Mouse (Mus musculus): ENCODE measurements around the gene Ntrk3.

Ntrk3 gene

DNA sequence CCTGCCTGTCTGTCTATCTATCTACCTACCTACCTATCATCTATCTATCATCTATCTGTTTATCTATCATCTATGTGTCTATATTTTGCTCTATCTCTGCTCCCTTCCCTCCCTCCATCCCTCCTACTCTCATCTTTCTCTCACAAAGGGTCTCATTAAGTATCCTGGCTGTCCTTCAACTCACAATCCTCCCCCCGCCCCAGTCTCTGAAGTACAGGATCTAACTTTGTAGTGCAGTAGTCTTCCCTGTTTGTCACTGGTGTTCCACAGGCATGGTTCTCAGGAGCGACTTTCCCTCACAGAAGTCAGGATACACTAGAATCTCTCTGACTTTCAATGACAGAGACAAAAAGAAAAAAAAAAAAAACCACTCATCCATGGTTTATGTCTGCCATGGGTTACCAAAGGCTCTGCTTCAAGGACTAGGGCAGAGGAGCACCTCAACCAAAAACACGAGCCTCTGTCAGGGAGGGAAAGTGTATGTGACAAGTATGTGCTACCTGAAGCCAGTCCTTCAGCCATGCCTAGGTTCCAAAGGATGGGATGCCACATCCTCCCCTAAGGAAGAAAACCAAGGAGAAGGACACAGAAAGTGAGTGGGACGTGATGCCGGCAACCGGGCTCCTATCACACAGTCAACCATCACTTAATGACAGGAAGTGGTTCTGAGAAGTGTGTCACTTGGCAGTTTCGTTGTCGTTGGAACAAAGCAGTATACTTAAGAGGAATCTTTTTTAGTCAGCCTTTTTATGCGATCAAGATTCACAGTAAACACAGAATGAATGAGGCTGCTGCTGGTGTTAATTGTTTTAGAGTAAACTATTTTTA, 16.6 kb downstream of the Ntrk3 start:
- DNase-seq (ENCODE audit: low read depth, low spot score) = no peak

DNA sequence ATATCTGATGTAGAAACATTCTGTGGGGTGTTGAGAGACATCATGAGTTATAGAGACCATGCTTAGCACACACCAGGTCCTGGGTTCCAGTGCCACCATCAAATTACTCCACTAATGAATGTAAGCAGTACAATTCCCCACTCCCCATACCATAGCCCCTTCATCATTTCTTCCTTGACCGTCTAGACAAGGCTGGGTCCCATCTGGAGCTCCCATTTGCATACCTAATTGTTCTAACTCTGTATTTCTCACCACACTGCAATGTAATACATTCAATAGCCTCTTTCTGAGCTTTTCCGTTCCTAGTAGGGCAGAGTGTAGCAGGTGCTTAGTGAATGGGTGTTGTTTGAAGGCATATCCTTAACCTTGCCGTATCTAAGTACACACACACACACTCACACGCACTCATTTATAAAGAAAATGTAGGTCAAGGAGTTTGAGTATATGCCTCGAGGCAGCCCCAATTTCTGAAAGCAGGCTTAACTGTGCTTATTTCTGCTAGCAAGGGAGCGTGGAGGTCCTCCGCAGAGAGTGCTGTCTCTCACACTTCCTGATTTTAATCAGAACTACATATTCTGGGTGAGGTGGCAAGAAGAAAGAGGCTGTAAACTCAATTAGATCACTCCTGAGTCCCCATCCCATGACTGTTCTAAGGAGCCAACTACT, 17.9 kb downstream of the Ntrk3 start:
- DNase-seq (ENCODE audit: low read depth, low spot score) = no peak

DNA sequence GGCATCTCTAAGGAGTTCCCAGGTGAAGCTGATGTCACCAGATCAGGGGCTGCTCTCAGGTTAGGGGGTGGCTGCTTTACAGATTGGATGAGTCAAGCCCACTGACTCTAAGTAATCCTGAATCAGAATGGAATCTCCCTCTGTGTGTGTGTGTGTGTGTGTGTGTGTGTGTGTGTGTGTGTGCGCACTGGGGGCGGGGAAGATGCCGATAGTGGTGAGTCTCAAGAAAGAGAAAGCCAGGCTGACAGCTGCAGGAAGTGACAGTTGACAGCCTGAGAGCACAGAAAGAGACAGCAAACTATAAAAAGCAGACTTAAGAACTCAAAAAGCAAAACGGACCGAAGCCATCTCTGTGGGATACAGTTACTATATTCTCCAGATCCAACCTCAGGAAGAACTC, 18.7 kb downstream of the Ntrk3 start:
- DNase-seq (ENCODE audit: low read depth, low spot score) = no peak

DNA sequence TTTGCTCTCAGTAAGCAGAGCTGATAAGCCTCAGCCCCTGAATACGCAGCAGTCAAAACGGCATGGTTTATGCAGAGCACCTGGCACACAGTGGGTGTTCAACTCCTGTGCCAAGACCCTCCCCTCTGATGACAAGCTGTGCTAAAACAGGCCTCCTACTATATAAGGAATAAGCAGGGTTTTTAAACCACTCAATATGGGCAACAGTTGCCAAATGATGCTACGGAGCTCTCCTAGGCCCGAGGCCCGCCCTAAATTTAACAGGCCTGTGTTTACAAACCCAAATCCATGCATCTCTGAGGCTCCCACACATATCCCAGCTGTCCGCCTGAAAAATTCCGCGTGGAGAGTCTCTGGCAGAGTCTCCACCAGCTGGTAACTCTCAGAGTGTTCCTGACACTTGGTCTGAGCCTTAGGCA, 19.6 kb downstream of the Ntrk3 start:
- no peak for DNase-seq (ENCODE audit: low read depth, low spot score)

DNA sequence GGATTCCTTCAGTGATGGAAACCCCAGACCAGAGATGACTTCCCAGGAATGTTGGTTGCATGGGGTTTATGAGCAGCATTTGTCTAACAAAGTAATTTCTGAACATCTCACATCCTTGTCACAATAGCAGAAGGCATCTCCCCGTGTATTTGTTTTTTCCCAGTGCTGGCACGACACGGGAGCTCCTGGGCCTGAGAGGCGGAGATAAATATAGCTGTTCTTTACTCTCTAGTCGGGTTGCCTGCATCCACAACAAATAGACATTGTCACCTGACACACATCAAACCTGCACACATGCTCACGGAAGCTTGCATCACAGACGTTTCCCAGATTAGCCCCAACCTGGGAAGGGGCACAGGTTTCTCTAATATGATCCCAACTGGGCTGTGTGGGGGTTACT, 30.1 kb downstream of the Ntrk3 start:
- DNase-seq (ENCODE audit: low read depth, low spot score) = no peak

DNA sequence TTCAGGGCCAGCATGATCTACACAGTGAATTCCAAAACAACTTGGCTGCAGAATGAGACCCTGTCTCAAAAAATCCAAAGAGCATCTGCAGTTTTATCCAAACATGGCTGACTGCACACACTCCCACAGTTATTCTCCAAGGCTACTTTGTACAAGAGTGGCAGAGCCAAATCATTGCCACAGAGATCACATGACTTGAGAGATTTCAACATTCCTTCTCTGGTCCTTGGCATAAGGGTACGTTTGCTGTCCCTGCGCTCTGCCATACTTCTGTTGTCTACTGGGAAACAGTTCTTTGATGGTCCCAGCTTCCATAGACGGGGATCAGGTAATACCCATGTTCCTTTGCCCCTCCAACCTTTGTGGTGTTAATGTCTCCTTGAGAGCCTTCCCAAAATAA, 30.7 kb downstream of the Ntrk3 start:
- no peak for DNase-seq (ENCODE audit: low read depth, low spot score)

DNA sequence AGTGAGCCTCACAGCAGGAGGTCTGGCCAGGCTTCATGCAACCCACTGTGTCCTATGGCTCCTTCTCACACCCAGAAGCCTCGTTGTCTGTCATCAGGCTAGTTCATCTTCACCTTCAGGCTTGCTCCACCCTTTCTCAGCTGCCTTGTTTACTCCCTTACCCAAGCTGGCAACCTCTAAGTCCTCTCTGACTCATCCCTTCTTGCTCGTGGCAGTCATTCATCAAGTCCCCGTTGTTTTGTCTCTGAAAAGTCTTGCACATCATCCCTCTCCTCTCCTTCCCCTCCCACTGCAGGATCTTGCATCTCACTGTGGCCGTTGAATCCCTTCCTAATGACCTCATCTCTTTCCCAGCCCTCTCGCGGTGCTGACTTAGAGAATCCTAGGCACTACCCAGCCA, 35.1 kb downstream of the Ntrk3 start:
- DNase-seq (ENCODE audit: low read depth, low spot score) = no peak

DNA sequence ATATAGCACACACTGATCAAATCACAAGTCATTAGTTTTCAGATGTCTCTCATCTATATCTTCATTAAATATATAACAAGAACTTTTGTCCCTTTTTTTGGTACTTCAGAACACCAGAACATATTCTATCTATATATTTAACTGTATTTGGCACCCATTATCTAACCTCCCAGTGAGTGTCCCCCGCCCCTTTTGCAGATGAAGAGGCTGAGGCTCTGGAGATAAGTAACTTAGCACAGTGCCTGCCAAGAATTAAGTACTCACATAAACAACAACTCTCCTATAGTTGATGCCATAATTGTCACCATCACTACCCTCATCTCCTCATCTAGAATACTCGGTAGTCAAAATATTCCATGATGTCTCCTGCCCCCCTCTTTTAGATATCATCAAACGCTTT, 42.6 kb downstream of the Ntrk3 start:
- no peak for DNase-seq (ENCODE audit: low read depth, low spot score)

DNA sequence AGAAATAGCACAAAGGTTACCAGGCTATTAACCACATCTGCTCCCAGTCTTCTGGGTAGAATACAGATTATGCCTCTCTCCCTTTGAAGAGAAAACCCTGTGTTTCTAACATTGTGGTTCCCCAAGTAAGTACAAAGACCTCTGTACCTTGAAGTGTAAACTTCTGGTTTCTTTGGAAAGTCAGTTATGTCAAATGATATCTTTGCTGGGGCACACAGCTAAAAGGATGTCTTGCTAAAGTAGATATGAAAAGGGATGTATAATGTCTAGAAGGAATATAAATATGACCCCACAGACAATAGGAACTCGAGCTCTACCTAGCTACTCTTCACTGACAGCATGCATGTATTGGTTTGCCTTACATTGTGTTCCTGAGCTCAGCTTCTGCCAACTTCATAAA, 44.7 kb downstream of the Ntrk3 start:
- no peak for DNase-seq (ENCODE audit: low read depth, low spot score)

DNA sequence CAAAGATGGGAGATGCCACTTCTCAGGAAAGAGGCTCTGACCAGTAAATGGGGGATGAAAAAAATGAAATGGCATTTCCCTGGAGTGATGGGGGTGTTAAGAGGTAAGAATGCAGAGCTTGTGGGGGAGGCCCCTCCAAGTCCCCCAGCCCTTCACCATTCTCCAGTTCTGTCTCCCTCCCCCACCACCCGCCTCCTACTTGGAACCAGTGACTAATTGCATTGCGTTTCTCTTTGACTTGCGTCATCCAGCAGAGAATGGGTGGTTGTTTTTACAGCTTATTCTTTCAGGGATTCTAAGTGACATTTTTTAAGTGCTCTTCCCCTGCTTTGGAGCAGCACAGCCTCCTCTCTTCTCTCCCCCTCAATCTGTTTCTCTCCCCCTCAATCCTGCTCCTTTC, 46.9 kb downstream of the Ntrk3 start:
- DNase-seq (ENCODE audit: low read depth, low spot score) = no peak

DNA sequence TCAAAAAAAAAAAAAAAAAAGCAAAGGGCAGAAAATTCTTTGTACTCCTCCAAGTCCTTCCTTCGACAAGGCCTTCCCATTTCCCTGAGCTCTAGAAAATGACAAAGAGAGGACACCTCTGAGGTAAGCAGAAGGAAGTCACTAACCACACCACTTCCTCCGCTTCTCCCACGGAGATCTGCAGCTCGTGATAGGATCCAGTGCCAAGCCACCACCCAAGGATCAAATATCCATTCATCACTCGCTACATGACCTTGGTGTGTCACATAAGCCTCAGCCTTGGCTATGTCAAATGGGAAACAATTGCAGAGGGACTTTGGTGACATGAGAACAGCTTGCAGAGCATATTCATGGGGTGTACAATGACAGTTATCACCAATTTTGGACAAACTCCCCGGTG, 52.9 kb downstream of the Ntrk3 start:
- DNase-seq (ENCODE audit: low read depth, low spot score) = no peak

DNA sequence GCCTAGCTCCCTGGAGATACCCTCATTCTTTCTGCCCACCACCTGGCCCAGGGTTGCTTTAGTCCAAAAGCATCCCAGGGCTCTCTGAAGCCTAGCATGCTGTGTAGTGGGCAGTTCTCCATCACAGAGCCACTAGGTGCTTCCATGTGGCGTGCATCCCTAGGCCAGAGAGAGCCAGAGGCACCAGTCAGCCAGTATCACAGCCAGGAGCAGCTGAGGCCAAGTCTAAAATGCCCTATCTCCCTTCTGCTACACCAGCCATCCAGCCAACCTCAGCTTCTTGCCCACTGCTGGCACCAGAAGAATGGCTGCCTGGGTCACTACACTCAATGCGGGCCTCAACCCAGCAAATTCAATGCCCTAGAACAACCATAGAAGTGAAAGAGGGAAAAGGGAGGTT, 56.9 kb downstream of the Ntrk3 start:
- DNase-seq (ENCODE audit: low read depth, low spot score) = no peak

DNA sequence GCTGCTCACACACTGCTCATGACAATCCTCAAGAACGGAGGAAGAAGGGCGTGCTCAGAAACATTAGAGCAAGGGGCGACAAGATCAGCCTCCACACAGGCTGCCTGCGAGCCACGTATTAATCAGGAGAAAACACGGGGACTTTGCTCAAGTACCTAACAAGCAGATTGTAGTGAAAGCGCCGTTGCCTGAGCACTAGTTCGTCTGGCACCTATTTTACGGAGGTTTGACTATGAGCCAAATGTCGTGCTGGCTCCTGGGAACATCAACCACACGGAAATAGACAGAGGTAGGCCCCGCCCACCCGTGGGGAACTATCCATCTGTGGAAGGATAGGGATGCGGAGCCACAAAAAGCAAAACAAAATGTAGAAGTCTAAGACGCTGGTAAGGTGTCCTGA, 68.4 kb downstream of the Ntrk3 start:
- DNase-seq (ENCODE audit: low read depth, low spot score) = no peak

DNA sequence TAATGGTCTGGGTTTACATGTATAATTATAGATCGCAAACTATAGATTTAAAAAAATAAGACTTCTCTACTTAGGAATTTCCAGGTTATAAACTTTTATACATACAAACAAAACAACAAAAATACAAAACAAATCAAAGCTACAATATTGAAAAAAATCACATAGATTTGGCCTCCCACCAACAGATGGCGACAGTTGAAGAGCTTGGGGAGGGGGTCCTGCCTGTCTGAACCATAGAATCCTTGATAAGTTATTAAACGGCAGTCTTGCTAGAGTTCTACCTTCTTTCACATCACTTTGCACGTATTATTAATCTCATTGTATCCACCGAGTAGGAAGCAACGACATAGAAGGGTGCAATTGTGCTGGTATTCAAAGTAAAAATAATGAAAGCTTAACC, 68.9 kb downstream of the Ntrk3 start:
- no peak for DNase-seq (ENCODE audit: low read depth, low spot score)

DNA sequence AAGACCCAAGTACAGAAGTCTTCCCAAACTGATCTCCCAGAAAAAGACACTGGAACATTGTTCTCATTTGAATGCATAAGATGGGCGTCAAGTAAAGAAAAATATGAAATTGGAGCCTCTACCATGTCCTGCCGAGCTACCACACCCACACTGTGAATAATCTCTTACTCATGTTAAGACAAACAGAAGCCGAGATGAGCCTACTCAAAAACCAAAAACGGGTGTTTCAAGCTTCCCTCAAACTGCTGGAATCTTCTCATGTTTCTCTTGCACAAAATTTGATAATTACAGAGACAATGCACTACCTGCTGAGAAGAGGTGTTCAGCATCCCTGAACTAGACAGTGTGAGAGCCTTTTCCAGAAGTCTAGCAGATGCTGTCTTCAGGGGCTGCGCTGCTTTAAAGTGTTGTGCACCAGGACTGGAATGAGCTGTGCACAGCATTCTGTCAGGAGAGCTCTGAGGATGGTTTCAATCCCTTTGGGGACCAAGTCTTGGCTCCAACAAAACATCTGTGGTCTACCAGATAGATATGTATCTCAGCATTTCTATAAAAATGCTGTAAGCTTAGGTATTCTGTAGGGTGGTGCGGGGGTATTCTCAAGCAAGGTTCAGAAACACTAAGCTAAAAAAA, 69.7 kb downstream of the Ntrk3 start:
- no peak for DNase-seq (ENCODE audit: low read depth, low spot score)

DNA sequence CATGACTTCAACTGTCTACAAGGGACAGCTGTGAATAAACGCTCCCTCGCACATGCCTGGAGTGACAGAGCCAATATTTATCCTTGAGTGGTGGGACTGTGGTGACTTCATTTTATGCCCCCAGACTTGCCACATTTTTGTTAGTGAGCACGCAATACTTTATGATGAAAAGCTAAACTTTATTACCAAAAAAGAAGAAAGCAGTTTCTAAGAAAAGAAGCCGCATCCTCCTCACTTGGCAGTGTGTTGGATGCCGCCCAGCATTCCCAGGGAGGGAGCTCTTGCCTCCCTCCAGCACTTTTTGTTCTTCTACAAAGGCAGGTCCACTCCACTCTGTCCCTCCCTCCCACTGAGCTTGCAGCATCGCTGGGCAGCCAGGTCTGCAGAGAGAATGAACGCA, 77.0 kb downstream of the Ntrk3 start:
- DNase-seq (ENCODE audit: low read depth, low spot score) = no peak

DNA sequence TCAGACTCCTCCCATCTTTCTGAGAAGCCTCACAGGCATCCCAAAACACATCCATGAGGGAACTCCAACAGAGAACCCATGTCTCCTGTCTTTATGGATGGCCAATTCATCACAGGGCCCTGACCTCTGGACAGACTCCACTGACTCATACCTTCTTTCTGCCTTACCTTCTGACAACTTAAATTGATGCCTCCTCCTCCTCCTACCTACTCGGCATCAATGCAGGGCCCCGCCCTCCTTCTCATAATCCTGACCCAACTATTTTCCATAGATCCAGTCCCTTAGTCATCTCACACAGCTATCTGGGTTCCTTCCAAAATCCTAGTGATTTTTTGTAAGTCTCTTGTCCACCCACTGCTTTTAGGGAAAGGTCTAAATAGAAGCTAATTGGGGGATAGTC, 78.0 kb downstream of the Ntrk3 start:
- DNase-seq (ENCODE audit: low read depth, low spot score) = no peak

DNA sequence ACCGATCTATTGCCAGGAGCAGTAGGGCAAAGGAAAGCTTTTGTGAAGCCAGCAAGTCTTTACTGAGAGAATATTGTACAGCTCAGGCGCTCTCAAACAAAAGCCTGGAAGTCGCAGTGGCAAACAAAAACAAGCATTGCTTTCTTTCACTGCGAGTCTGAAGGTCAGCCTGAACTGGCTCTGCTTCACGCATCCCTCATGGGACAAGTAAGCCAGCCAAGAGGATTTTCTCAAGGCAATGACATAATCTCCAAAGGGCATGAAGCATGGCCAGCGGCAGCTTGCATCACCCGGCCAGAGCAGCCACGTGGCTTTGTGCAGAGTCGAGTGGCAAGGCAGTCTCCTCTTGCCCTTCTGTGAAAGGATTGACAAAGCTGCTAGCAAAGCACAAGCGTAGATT, 79.8 kb downstream of the Ntrk3 start:
- no peak for DNase-seq (ENCODE audit: low read depth, low spot score)

DNA sequence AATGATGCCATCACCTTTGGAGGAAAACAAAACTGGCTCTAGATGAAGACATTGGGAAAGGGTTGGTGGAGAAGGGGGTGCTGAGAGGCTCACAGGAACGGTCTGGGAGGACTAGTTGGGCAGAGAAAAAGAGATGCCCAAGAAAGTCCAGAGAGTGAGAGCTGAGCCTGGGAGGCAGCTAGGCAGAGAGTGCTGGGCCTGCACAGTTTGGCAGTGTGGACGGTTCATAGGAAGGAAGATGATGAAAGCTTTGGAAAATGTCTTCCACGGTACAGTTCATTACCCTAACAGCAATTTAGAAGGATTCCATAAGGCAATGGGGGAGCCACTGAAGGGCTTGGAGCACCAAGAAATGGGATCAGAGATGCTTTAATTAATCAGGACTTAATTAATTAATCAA, 81.6 kb downstream of the Ntrk3 start:
- DNase-seq (ENCODE audit: low read depth, low spot score) = no peak

DNA sequence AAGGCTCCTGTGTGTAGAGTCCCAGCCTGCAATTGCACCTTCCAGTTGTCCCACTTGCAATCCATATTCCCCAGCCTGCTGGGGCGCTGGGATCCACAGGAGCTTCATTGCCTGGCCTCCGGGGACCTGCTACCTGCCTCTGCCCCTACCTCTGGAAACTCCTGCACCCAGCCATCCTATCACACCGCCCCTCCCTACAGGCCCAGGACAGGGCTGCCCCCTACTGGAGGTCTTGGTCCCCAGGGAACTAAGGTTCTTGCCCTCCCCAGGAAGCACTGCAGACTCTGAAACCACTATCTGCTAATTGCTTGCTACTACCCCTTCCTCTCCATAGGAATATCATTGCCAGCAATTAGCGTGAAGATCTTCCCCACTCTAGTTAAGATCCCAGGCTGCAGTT, 84.1 kb downstream of the Ntrk3 start:
- no peak for DNase-seq (ENCODE audit: low read depth, low spot score)

DNA sequence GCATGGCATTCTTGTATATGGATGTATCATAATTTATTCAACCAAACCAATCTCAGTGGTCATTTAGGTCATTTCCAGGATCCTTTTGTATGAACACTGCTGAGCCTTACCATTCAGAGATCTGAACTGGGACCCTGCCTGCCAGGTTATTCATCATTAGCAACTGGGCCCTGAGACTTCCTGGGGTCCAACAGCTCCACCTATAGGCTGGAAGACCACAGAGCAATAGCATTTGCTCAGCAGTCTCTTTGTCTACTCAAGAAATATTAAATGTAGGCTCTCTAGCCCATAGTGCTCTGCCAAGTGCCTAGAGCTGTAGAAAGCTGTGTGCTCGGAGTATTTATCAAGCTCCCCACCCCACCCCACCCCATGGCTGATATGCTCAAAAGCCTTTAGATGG, 85.5 kb downstream of the Ntrk3 start:
- DNase-seq (ENCODE audit: low read depth, low spot score) = peak; percentile 9

DNA sequence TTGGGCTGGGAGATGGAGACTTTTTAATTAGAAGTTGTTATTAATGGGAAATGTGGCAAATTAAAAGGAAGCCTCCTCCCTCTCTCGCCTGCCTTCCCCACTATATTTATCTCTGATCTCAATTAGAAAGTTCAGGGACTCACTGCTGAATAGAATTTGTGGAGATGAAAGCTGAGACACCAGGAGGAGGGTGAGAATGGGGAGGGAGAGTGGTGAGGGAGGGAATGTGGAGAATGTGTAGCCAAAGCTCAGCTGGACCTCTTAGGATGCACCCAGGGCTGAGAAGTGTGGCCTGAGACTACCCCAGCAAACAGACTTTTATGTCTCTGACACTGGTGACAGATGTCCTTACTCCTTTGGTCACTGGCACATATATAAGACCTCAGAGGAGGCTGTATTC, 86.3 kb downstream of the Ntrk3 start:
- DNase-seq (ENCODE audit: low read depth, low spot score) = no peak

DNA sequence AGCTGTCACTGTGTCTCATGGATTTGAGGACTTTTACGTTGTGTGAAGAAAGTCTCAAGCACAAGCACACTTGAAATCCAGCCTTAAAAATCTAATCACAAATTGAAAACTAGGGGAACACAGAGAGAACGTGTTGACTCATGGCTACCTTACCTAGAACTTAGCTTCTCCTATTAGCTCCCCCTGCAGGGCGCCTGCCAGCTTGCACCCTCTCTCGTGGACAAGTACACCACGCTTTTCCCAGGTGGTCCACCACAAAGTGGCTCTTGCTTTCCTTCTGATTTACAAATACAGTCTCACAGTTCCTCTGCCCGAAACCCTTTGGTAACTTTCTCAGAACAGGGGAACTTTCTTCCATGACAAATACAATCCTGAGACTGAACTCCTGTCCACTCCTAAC, 94.1 kb downstream of the Ntrk3 start:
- DNase-seq (ENCODE audit: low read depth, low spot score) = peak; percentile 47

Data from ES-CJ7 (cell line).